Mouse (Mus musculus) ES-Bruce4 (cell line): ENCODE results near the gene Cacna1b. TPM values are rescaled to one million over a fixed set of nuclear protein-coding genes. Genes with fewer than 3 reads are reported as not detected.

Experiments
- H3K27ac ChIP-seq: 2 replicates; pipeline ENCODE4 v1.5.1; 2012; ENCODE audit warnings: low read length, inconsistent platforms; ENCODE audit not compliant: insufficient read depth
- H3K27me3 ChIP-seq: 2 replicates; pipeline ENCODE4 v1.6.1; 2012; ENCODE audit warnings: mild to moderate bottlenecking, low read length, inconsistent platforms; ENCODE audit not compliant: control insufficient read depth, poor library complexity, insufficient read depth, severe bottlenecking
- H3K36me3 ChIP-seq: 2 replicates; pipeline ENCODE4 v1.6.1; 2012; ENCODE audit warnings: inconsistent platforms, mild to moderate bottlenecking, low read length, moderate library complexity; ENCODE audit not compliant: control insufficient read depth, poor library complexity, insufficient read depth, severe bottlenecking
- H3K4me1 ChIP-seq: one replicate; pipeline ENCODE4 v1.8.1; 2011; ENCODE audit warnings: low read length; ENCODE audit not compliant: control insufficient read depth, insufficient read depth
- H3K4me3 ChIP-seq: 2 replicates; pipeline ENCODE4 v1.5.1; 2011; ENCODE audit warnings: low read depth, mild to moderate bottlenecking, low read length
- H3K9ac ChIP-seq: 2 replicates; pipeline ENCODE4 v1.6.1; 2012; ENCODE audit warnings: low read depth, mild to moderate bottlenecking, inconsistent platforms; ENCODE audit not compliant: poor library complexity, severe bottlenecking
- H3K9me3 ChIP-seq: replicated peaks from 2 replicates; pipeline ENCODE4 v1.6.1; 2012; ENCODE audit warnings: mild to moderate bottlenecking, low read length, inconsistent platforms; ENCODE audit not compliant: control insufficient read depth, poor library complexity, insufficient read depth, severe bottlenecking
- CTCF ChIP-seq: IDR thresholded peaks from one replicate; pipeline ENCODE4 v1.8.1; 2011; ENCODE audit warnings: low read depth, low read length
- EP300 ChIP-seq: IDR thresholded peaks from 2 replicates; pipeline ENCODE4 v1.6.1; 2011; ENCODE audit warnings: low read depth, low read length; ENCODE audit not compliant: insufficient read depth
- POLR2A ChIP-seq: IDR thresholded peaks from one replicate; pipeline ENCODE4 v1.8.1; 2011; ENCODE audit warnings: low read length; ENCODE audit not compliant: insufficient read depth
- polyA plus RNA-seq: library from polyadenylated mRNA; stranded (reverse); fragments of >200 nt; gene quantifications from 2 replicates; pipeline ENCODE4 v1.2.4, GENCODE M21; 2011; ENCODE audit warnings: low read depth; ENCODE audit not compliant: missing spikeins, insufficient read depth, insufficient read length

The Cacna1b gene
- polyA plus RNA-seq, 1 experiment: 8.9 TPM

- Histone ChIP-seq H3K4me3 (no peak overlapping the region), H3K4me1 (no peaks in the 10 kb centered on the region), H3K36me3 (no peaks in the 10 kb centered on the region), H3K9me3 (no peaks in the 10 kb centered on the region), H3K27ac (no peak overlapping the region), H3K27me3 (no peaks in the 10 kb centered on the region), H3K9ac (no peak overlapping the region)
- no peak for TF ChIP-seq POLR2A
Observed at GRCm38 (mm10) chr2:24568555-24568954, 194.4 kb downstream of the Cacna1b start.

GRCm38 (mm10) chr2:24562547-24563290 lies 200.2 kb downstream of the Cacna1b start:
- TF ChIP-seq EP300 (no peak), CTCF (no peak), POLR2A (no peak)
- no peak overlapping the region for H3K9ac ChIP-seq

GRCm38 (mm10) chr2:24561946-24562345 lies 201.0 kb downstream of the Cacna1b start:
- Histone ChIP-seq H3K27ac (no peak overlapping the region), H3K27me3 (no peaks in the 10 kb centered on the region), H3K4me3 (no peak overlapping the region), H3K36me3 (no peaks in the 10 kb centered on the region), H3K9ac (no peak overlapping the region), H3K4me1 (no peaks in the 10 kb centered on the region), H3K9me3 (no peaks in the 10 kb centered on the region)
- TF ChIP-seq POLR2A (no peak), EP300 (no peak), CTCF (no peak)

More at GRCm38 (mm10) chr2:24562547-24563290, 200.2 kb downstream of the Cacna1b start:
- Histone ChIP-seq H3K4me1 (no peaks in the 10 kb centered on the region), H3K4me3 (no peak overlapping the region), H3K27ac (no peak overlapping the region), H3K36me3 (no peaks in the 10 kb centered on the region), H3K9me3 (no peaks in the 10 kb centered on the region), H3K27me3 (no peaks in the 10 kb centered on the region)

GRCm38 (mm10) chr2:24560201-24560600 lies 202.8 kb downstream of the Cacna1b start:
- no peaks in the 10 kb centered on the region for H3K4me1 ChIP-seq
- no peak overlapping the region for H3K4me3 ChIP-seq
- H3K27me3 ChIP-seq: no peaks in the 10 kb centered on the region
- H3K36me3 ChIP-seq: no peaks in the 10 kb centered on the region
- no peak overlapping the region for H3K9ac ChIP-seq
- TF ChIP-seq POLR2A: no peak
- TF ChIP-seq CTCF: no peak
- no peak for TF ChIP-seq EP300
- no peaks in the 10 kb centered on the region for H3K9me3 ChIP-seq
- no peak overlapping the region for H3K27ac ChIP-seq

GRCm38 (mm10) chr2:24556347-24556746 lies 206.6 kb downstream of the Cacna1b start:
- Histone ChIP-seq H3K36me3 (no peaks in the 10 kb centered on the region), H3K27me3 (no peaks in the 10 kb centered on the region), H3K9me3 (no peaks in the 10 kb centered on the region), H3K4me3 (no peak overlapping the region), H3K4me1 (peaks cover 1% of the 10 kb centered on the region), H3K27ac (no peak overlapping the region), H3K9ac (no peak overlapping the region)
- TF ChIP-seq CTCF: no peak
- no peak for TF ChIP-seq EP300

- H3K9ac ChIP-seq: no peak overlapping the region
- peaks cover 1% of the 10 kb centered on the region for H3K4me1 ChIP-seq
- H3K27me3 ChIP-seq: no peaks in the 10 kb centered on the region
- TF ChIP-seq CTCF: no peak
- H3K4me3 ChIP-seq: no peak overlapping the region
- no peaks in the 10 kb centered on the region for H3K36me3 ChIP-seq
- no peak overlapping the region for H3K27ac ChIP-seq
- H3K9me3 ChIP-seq: no peaks in the 10 kb centered on the region
Observed at GRCm38 (mm10) chr2:24553962-24554361, 209.0 kb downstream of the Cacna1b start.

Other genes with a start within 250 kb of the Cacna1b start
- 94.1 and 104 TPM in 2 replicates for gene Ehmt1, start 156.5 kb upstream of the Cacna1b start, polyA plus RNA-seq
- 26.9 and 34.9 TPM in 2 replicates for gene Arrdc1, start 172.1 kb upstream of the Cacna1b start, polyA plus RNA-seq
- gene Zmynd19, start 186.6 kb upstream of the Cacna1b start, polyA plus RNA-seq: 57.5 and 64.7 TPM in 2 replicates
- 15.8 and 18.0 TPM in 2 replicates for gene Dph7, start 199.2 kb upstream of the Cacna1b start, polyA plus RNA-seq
- 33.7 and 37.4 TPM in 2 replicates for gene Mrpl41, start 211.9 kb upstream of the Cacna1b start, polyA plus RNA-seq
- gene Pnpla7, start 212.9 kb upstream of the Cacna1b start, polyA plus RNA-seq: 16.2 and 20.1 TPM in 2 replicates